In the genomic region with DNA sequence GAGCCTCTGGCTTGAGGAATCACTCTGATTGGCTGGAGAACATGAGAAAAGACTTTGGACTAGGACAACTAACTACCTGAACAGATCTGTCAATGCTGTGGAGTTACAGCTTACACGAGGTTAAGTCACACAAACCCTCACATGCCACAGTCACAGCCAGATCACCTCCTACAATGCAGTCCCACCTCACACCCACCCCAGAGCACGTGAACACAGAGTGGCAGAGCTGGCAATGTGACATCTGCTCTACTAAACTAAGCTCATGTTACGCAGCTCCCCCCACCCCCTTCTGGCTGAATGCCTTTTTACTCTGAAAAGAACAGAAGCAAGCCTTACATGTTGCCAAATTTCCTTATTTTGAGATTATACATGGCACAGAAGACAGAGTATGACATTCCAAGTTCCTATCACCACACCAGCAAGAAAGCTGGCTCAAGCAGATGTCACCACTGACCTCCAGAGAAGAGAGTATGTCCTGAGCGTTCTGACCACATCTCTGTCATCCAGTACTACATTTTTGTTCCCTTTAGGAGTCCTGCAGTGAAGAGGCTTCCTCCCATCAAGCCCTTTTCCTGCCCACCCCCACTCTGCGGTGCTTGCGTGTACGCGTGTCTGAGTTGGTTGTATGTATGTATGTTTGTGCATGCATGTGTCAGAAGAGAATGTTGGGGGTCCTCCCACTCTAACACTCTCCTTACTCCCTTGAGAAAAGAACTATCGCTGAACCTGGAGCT, we compare ENCODE assay signal across 9 mouse cellular contexts. TPM values are rescaled to one million over a fixed set of nuclear protein-coding genes. Genes with fewer than 3 reads are reported as not detected.
DNase-seq lines count a peak whose midpoint lies in the region; ATAC-seq lines count a peak whose summit lies in the region.
"Had no signal": no experiment of that assay in that cellular context is flagged by ENCODE, and none has a peak within 500 bp of the region (broad histone marks: within the 10 kb centered on the region; RNA-seq: fewer than 3 reads in every experiment).

No protein-coding gene starts in this region.

- H3K9ac ChIP-seq in limb, embryonic 11.5 days (ENCODE audit: low read length) = no peak overlapping the region
- H3K9ac ChIP-seq in forebrain, embryonic 13.5 days = no peak overlapping the region
- H3K9ac ChIP-seq in lung, embryonic 16.5 days (ENCODE audit: low read length) = no peak overlapping the region; the same call in 1 of the 2 replicates
- H3K9ac ChIP-seq: stomach, embryonic 15.5 days had no signal

- no peaks in the 10 kb centered on the region for H3K36me3 ChIP-seq in limb, embryonic 11.5 days (ENCODE audit: control insufficient read depth, insufficient read depth, low read length)
- no peaks in the 10 kb centered on the region for H3K36me3 ChIP-seq in limb, embryonic 10.5 days
- H3K36me3 ChIP-seq in forebrain, embryonic 13.5 days (ENCODE audit: poor library complexity, severe bottlenecking) = no peaks in the 10 kb centered on the region
- no peaks in the 10 kb centered on the region for H3K36me3 ChIP-seq in lung, embryonic 16.5 days (ENCODE audit: control insufficient read depth, insufficient read depth, low read length)
- H3K36me3 ChIP-seq: stomach, embryonic 15.5 days had no signal

- H3K9me3 ChIP-seq in limb, embryonic 11.5 days (ENCODE audit: control insufficient read depth, low read length) = no peaks in the 10 kb centered on the region
- H3K9me3 ChIP-seq in limb, embryonic 10.5 days (replicated peaks) = no peaks in the 10 kb centered on the region
- no peaks in the 10 kb centered on the region for H3K9me3 ChIP-seq in forebrain, embryonic 13.5 days (replicated peaks)
- no peaks in the 10 kb centered on the region for H3K9me3 ChIP-seq in lung, embryonic 16.5 days (ENCODE audit: control insufficient read depth, low read length)
- H3K9me3 ChIP-seq: stomach, embryonic 15.5 days had no signal

- intact Hi-C loops in heart, postnatal 14 days (cut with DNase I) = no loop called here

- H3K4me1 ChIP-seq in limb, embryonic 11.5 days (ENCODE audit: control insufficient read depth, insufficient read depth, low read length) = 0 out of 2 replicates have a peak, but pooled peaks cover 6% of the 10 kb centered on the region
- peaks cover 10% of the 10 kb centered on the region for H3K4me1 ChIP-seq in limb, embryonic 10.5 days
- peaks cover 21% of the 10 kb centered on the region for H3K4me1 ChIP-seq in forebrain, embryonic 13.5 days
- peaks cover 9% of the 10 kb centered on the region for H3K4me1 ChIP-seq in lung, embryonic 16.5 days (replicated peaks; ENCODE audit: control insufficient read depth, insufficient read depth, low read length)

- 69% methylated on average over 9 of the region's 9 CpGs for WGBS in limb, embryonic 11.5 days
- WGBS in limb, embryonic 10.5 days = 76% methylated on average over 9 of the region's 9 CpGs
- WGBS in forebrain, embryonic 13.5 days = 69% methylated on average over 9 of the region's 9 CpGs
- whole genome bisulfite sequencing in lung, embryonic 16.5 days = 57% methylated on average over 9 of the region's 9 CpGs

- ATAC-seq in limb, embryonic 11.5 days (ENCODE audit: insufficient number of reproducible peaks, low FRiP score, low TSS enrichment, low read depth) = 0 out of 2 replicates have a peak, but pooled peaks have one; percentile 67
- ATAC-seq in forebrain, embryonic 13.5 days = peak; percentile 92
- ATAC-seq in lung, embryonic 16.5 days (ENCODE audit: low read depth) = peak; percentile 79

- H3K4me3 ChIP-seq in limb, embryonic 11.5 days (ENCODE audit: low read depth, low read length) = no peak overlapping the region
- H3K4me3 ChIP-seq in limb, embryonic 10.5 days = no peak overlapping the region
- no peak overlapping the region for H3K4me3 ChIP-seq in forebrain, embryonic 13.5 days
- H3K4me3 ChIP-seq in lung, embryonic 16.5 days (ENCODE audit: low read length) = no peak overlapping the region
- H3K4me3 ChIP-seq: stomach, embryonic 15.5 days had no signal

- no peaks in the 10 kb centered on the region for H3K27me3 ChIP-seq in limb, embryonic 11.5 days (ENCODE audit: control insufficient read depth, insufficient read depth, low read length)
- H3K27me3 ChIP-seq in limb, embryonic 10.5 days (ENCODE audit: low read depth, poor library complexity, severe bottlenecking) = no peaks in the 10 kb centered on the region
- no peaks in the 10 kb centered on the region for H3K27me3 ChIP-seq in forebrain, embryonic 13.5 days
- no peaks in the 10 kb centered on the region for H3K27me3 ChIP-seq in lung, embryonic 16.5 days (ENCODE audit: control insufficient read depth, insufficient read depth, low read depth, low read length)
- H3K27me3 ChIP-seq: stomach, embryonic 15.5 days had no signal

- no peak overlapping the region for H3K27ac ChIP-seq in limb, embryonic 11.5 days (replicated peaks; ENCODE audit: low read depth, low read length)
- H3K27ac ChIP-seq in limb, embryonic 10.5 days = no peak overlapping the region
- H3K27ac ChIP-seq in forebrain, embryonic 13.5 days = peak overlapping the region; percentile 62
- peak overlapping the region; percentile 34; the same call in 1 of the 2 replicates for H3K27ac ChIP-seq in lung, embryonic 16.5 days (ENCODE audit: low read length)
- H3K27ac ChIP-seq: stomach, embryonic 15.5 days had no signal

- peak; percentile 28 for DNase-seq in limb, embryonic 11.5 days (ENCODE audit: low spot score)
- DNase-seq in limb, embryonic 10.5 days (ENCODE audit: low spot score) = no peak
- DNase-seq in heart, postnatal 14 days = peak; percentile 53 to 75
- peak; percentile 90 for DNase-seq in layer of hippocampus, adult 9-11 months
- no peak for DNase-seq in spleen, postnatal 4 days (ENCODE audit: low spot score in 2 of 2)
- no peak for DNase-seq in cerebellum, postnatal 36 days

- no peak overlapping the region for H3K4me2 ChIP-seq in limb, embryonic 11.5 days (ENCODE audit: low read depth, severe bottlenecking)
- no peak overlapping the region for H3K4me2 ChIP-seq in forebrain, embryonic 13.5 days
- H3K4me2 ChIP-seq in lung, embryonic 16.5 days (ENCODE audit: low read depth, low read length) = no peak overlapping the region
- H3K4me2 ChIP-seq: stomach, embryonic 15.5 days had no signal

RNA-seq across cellular contexts. Expression of a gene that starts 9.4 kb away (rescaled TPM):
- polyA plus RNA-seq in limb, embryonic 11.5 days (2014; fragmentation: Nextera tagmentation; extraction: Ambion mirVana) = 6.4 and 7.4 TPM in 2 replicates
- polyA plus RNA-seq in limb, embryonic 10.5 days (2016; fragmentation: Nextera tagmentation; extraction: Ambion mirVana) = 9.0 and 10.5 TPM in 2 replicates
- polyA plus RNA-seq in forebrain, embryonic 13.5 days (2015; fragmentation: Nextera tagmentation; extraction: Ambion mirVana) = 12.8 and 13.8 TPM in 2 replicates
- 10 to 100 TPM; 39.5 to 48.0 TPM for total RNA-seq in heart, postnatal 14 days (2021)
- polyA plus RNA-seq in lung, embryonic 16.5 days (2015; fragmentation: Nextera tagmentation; extraction: Ambion mirVana) = 8.4 TPM in 2 replicates

Comparison
In these comparisons a context has a peak if more than half of its experiments do, and no peak if none do; other contexts are left out.
1. DNase-seq: peak in limb, embryonic 11.5 days (single experiment), heart, postnatal 14 days (2 of 2) and layer of hippocampus, adult 9-11 months (single experiment); none in limb, embryonic 10.5 days (single experiment), spleen, postnatal 4 days (0 of 2) and cerebellum, postnatal 36 days (0 of 2).
2. H3K27ac ChIP-seq: peak in forebrain, embryonic 13.5 days (single experiment) and lung, embryonic 16.5 days (single experiment); none in limb, embryonic 11.5 days (single experiment) and limb, embryonic 10.5 days (single experiment).
3. Peak in every context shown above with its lines, with median percentiles within 50 percentile points of each other: ATAC-seq.